Mouse (Mus musculus): Measurements from ENCODE around the gene Tubgcp4.
"Not testable (repeated sequence)": the region's sequence is repeated elsewhere in the genome, so short reads cannot be mapped to it uniquely, and the experiment has no call there.

Tubgcp4 gene

GRCm38 (mm10) chr2:121170481-121170971 is at the start of gene Tubgcp4:
Gene Tubgcp4 (plus strand): TSS chr2:121170654.
- in situ Hi-C loops (cut with MboI; ENCODE audit: unreplicated experiment in 2 of 2) = no loop called here

GRCm38 (mm10) chr2:121126302-121126701 is 44.2 kb upstream of the Tubgcp4 start:
- in situ Hi-C loops (cut with MboI; ENCODE audit: unreplicated experiment in 2 of 2) = not testable (repeated sequence)

GRCm38 (mm10) chr2:121127536-121127935 is 42.9 kb upstream of the Tubgcp4 start:
- in situ Hi-C loops (cut with MboI; ENCODE audit: unreplicated experiment in 2 of 2) = no loop called here

- in situ Hi-C loops (cut with MboI; ENCODE audit: unreplicated experiment in 2 of 2) = no loop called here
Observed at GRCm38 (mm10) chr2:121128865-121129620, 41.4 kb upstream of the Tubgcp4 start.

- in situ Hi-C loops (cut with MboI; ENCODE audit: unreplicated experiment in 2 of 2) = no loop called here
Observed at GRCm38 (mm10) chr2:121132822-121133221, 37.6 kb upstream of the Tubgcp4 start.

- in situ Hi-C loops (cut with MboI; ENCODE audit: unreplicated experiment in 2 of 2) = no loop called here
Observed at GRCm38 (mm10) chr2:121137371-121137770, 33.1 kb upstream of the Tubgcp4 start.

GRCm38 (mm10) chr2:121139266-121140017 is 31.0 kb upstream of the Tubgcp4 start:
- in situ Hi-C loops (cut with MboI; ENCODE audit: unreplicated experiment in 2 of 2) = no loop called here

GRCm38 (mm10) chr2:121140018-121140882 is 30.2 kb upstream of the Tubgcp4 start, which contains the start of the genes Adal and Lcmt2:
Gene Adal (plus strand): TSS chr2:121140428.
Gene Lcmt2 (minus strand): TSS chr2:121140653.
- in situ Hi-C loops (cut with MboI; ENCODE audit: unreplicated experiment in 2 of 2) = no loop called here

- in situ Hi-C loops (cut with MboI; ENCODE audit: unreplicated experiment in 2 of 2) = no loop called here
Observed at GRCm38 (mm10) chr2:121141216-121142035, 29.0 kb upstream of the Tubgcp4 start.

- in situ Hi-C loops (cut with MboI; ENCODE audit: unreplicated experiment in 2 of 2) = no loop called here
Observed at GRCm38 (mm10) chr2:121142415-121142814, 28.0 kb upstream of the Tubgcp4 start.

- in situ Hi-C loops (cut with MboI; ENCODE audit: unreplicated experiment in 2 of 2) = no loop called here
Observed at GRCm38 (mm10) chr2:121149679-121150078, 20.8 kb upstream of the Tubgcp4 start.

- in situ Hi-C loops (cut with MboI; ENCODE audit: unreplicated experiment in 2 of 2) = no loop called here
Observed at GRCm38 (mm10) chr2:121153100-121153499, 17.4 kb upstream of the Tubgcp4 start.

GRCm38 (mm10) chr2:121169173-121169572 is 1.3 kb upstream of the Tubgcp4 start:
- in situ Hi-C loops (cut with MboI; ENCODE audit: unreplicated experiment in 2 of 2) = no loop called here

GRCm38 (mm10) chr2:121169902-121170301 is 552 bp upstream of the Tubgcp4 start:
- in situ Hi-C loops (cut with MboI; ENCODE audit: unreplicated experiment in 2 of 2) = no loop called here

- in situ Hi-C loops (cut with MboI; ENCODE audit: unreplicated experiment in 2 of 2) = no loop called here
Observed at GRCm38 (mm10) chr2:121170980-121171742, 707 bp downstream of the Tubgcp4 start, which contains the start of gene Zscan29. Gene Zscan29 (minus strand): TSS chr2:121171125.

- in situ Hi-C loops (cut with MboI; ENCODE audit: unreplicated experiment in 2 of 2) = no loop called here
Observed at GRCm38 (mm10) chr2:121178828-121179479, 8.5 kb downstream of the Tubgcp4 start.

GRCm38 (mm10) chr2:121183431-121183830 is 13.0 kb downstream of the Tubgcp4 start:
- in situ Hi-C loops (cut with MboI; ENCODE audit: unreplicated experiment in 2 of 2) = no loop called here

GRCm38 (mm10) chr2:121184142-121184541 is 13.7 kb downstream of the Tubgcp4 start:
- in situ Hi-C loops (cut with MboI; ENCODE audit: unreplicated experiment in 2 of 2) = no loop called here

Measured in v-Abl transformed pro-B cells (cell line).